ENCODE assay signal across 28 mouse cellular contexts in genomic region chr1:21304646-21305045, GRCm38 (mm10). TPM values are rescaled to one million over a fixed set of nuclear protein-coding genes. Genes with fewer than 3 reads are reported as not detected.
"Had no signal": no experiment of that assay in that cellular context is flagged by ENCODE, and none has a peak within 500 bp of the region (broad histone marks: within the 10 kb centered on the region; RNA-seq: fewer than 3 reads in every experiment).

No protein-coding gene starts in this region.

- H3K27me3 ChIP-seq: kidney, embryonic 15.5 days; liver, embryonic 15.5 days; lung, embryonic 15.5 days; midbrain, embryonic 12.5 days; midbrain, embryonic 15.5 days; neural tube, embryonic 12.5 days; neural tube, embryonic 15.5 days had no signal

- H3K4me1 ChIP-seq: kidney, embryonic 15.5 days; liver, embryonic 15.5 days; lung, embryonic 15.5 days; midbrain, embryonic 12.5 days; midbrain, embryonic 15.5 days; neural tube, embryonic 12.5 days; neural tube, embryonic 15.5 days had no signal

- DNase-seq: kidney, adult 8-10 months; kidney, postnatal 10 days; kidney, postnatal 36 days; layer of hippocampus, postnatal 36 days; lung, adult 18-20 months; lung, postnatal 14 days; lung, postnatal 4 days; retina, postnatal 1 day; right cerebral cortex, postnatal 25 days; spleen, adult 18-20 months; thymus, postnatal 25 days had no signal

- H3K4me3 ChIP-seq: kidney, embryonic 15.5 days; left cerebral cortex, adult 2 months; liver, embryonic 15.5 days; lung, embryonic 15.5 days; midbrain, embryonic 12.5 days; midbrain, embryonic 15.5 days; neural tube, embryonic 12.5 days; neural tube, embryonic 15.5 days had no signal

- H3K36me3 ChIP-seq: kidney, embryonic 15.5 days; liver, embryonic 15.5 days; lung, embryonic 15.5 days; midbrain, embryonic 12.5 days; midbrain, embryonic 15.5 days; neural tube, embryonic 12.5 days; neural tube, embryonic 15.5 days had no signal

- H3K27ac ChIP-seq: kidney, embryonic 15.5 days; left cerebral cortex, adult 2 months; liver, embryonic 15.5 days; lung, embryonic 15.5 days; midbrain, embryonic 12.5 days; midbrain, embryonic 15.5 days; neural tube, embryonic 12.5 days; neural tube, embryonic 15.5 days had no signal

RNA-seq across cellular contexts. Expression of gene Khdc1a, which starts 44.8 kb away (rescaled TPM):
- total RNA-seq: layer of hippocampus, adult 8-10 months; layer of hippocampus, postnatal 10 days; layer of hippocampus, postnatal 36 days; left cerebral cortex, adult 2 months; left cerebral cortex, postnatal 10 days; left cerebral cortex, postnatal 36 days; megakaryocyte progenitor cell, adult 5-6 weeks had no signal
- polyA plus RNA-seq: kidney, embryonic 15.5 days; limb, embryonic 11.5 days; limb, embryonic 14.5 days; liver, embryonic 11.5 days; liver, embryonic 15.5 days; midbrain, embryonic 12.5 days; midbrain, embryonic 15.5 days; neural tube, embryonic 12.5 days; neural tube, embryonic 15.5 days; stomach, embryonic 16.5 days had no signal
